Mouse (Mus musculus): ENCODE results near the gene Rnf222. TPM values are rescaled to one million over a fixed set of nuclear protein-coding genes. Genes with fewer than 3 reads are reported as not detected.
"Not testable (repeated sequence)": the region's sequence is repeated elsewhere in the genome, so short reads cannot be mapped to it uniquely, and the experiment has no call there.

Gene Rnf222
- polyA plus RNA-seq, 1 experiment from 2014 or later, result not detected

GRCm38 (mm10) chr11:68908846-68909503 lies 20.6 kb downstream of the Rnf222 start:
- WGBS, result 42% methylated on average over 7 of the region's 7 CpGs
- Histone ChIP-seq H3K4me3 (ENCODE audit: low read depth, low read length) (no peak overlapping the region), H3K27ac (ENCODE audit: low read length) (no peak overlapping the region), H3K9ac (ENCODE audit: low read depth, low read length) (no peak overlapping the region), H3K27me3 (ENCODE audit: control insufficient read depth, insufficient read depth, low read depth, low read length) (no peaks in the 10 kb centered on the region), H3K9me3 (replicated peaks; ENCODE audit: control insufficient read depth, low read length, poor library complexity, severe bottlenecking) (no peaks in the 10 kb centered on the region), H3K4me1 (ENCODE audit: control insufficient read depth, insufficient read depth, low read length) (no peaks in the 10 kb centered on the region), H3K36me3 (ENCODE audit: control insufficient read depth, insufficient read depth, low read length) (peaks cover 17% of the 10 kb centered on the region), H3K4me2 (ENCODE audit: low read length) (no peak overlapping the region)
- ATAC-seq, result no peak

GRCm38 (mm10) chr11:68911531-68912177 lies 23.3 kb downstream of the Rnf222 start:
- no peak overlapping the region for H3K4me3 ChIP-seq (ENCODE audit: low read depth, low read length)
- H3K4me2 ChIP-seq (ENCODE audit: low read length), result no peak overlapping the region
- no peaks in the 10 kb centered on the region for H3K4me1 ChIP-seq (ENCODE audit: control insufficient read depth, insufficient read depth, low read length)
- 70% methylated on average over 14 of the region's 14 CpGs for WGBS
- no peak overlapping the region for H3K9ac ChIP-seq (ENCODE audit: low read depth, low read length)
- no peak for ATAC-seq
- H3K27me3 ChIP-seq (ENCODE audit: control insufficient read depth, insufficient read depth, low read depth, low read length), result no peaks in the 10 kb centered on the region
- peaks cover 4% of the 10 kb centered on the region; the same call in 1 of the 2 replicates for H3K36me3 ChIP-seq (ENCODE audit: control insufficient read depth, insufficient read depth, low read length)
- H3K27ac ChIP-seq (ENCODE audit: low read length), result no peak overlapping the region
- no peaks in the 10 kb centered on the region for H3K9me3 ChIP-seq (replicated peaks; ENCODE audit: control insufficient read depth, low read length, poor library complexity, severe bottlenecking)

GRCm38 (mm10) chr11:68914566-68914965 lies 26.2 kb downstream of the Rnf222 start:
- no peak overlapping the region for H3K9ac ChIP-seq (ENCODE audit: low read depth, low read length)
- no peak for ATAC-seq
- no peaks in the 10 kb centered on the region for H3K9me3 ChIP-seq (replicated peaks; ENCODE audit: control insufficient read depth, low read length, poor library complexity, severe bottlenecking)
- no peaks in the 10 kb centered on the region for H3K27me3 ChIP-seq (ENCODE audit: control insufficient read depth, insufficient read depth, low read depth, low read length)
- no peaks in the 10 kb centered on the region for H3K4me1 ChIP-seq (ENCODE audit: control insufficient read depth, insufficient read depth, low read length)
- no peak overlapping the region for H3K4me2 ChIP-seq (ENCODE audit: low read length)
- WGBS, result 88% methylated on average over 4 of the region's 4 CpGs
- no peak overlapping the region for H3K27ac ChIP-seq (ENCODE audit: low read length)
- H3K36me3 ChIP-seq (ENCODE audit: control insufficient read depth, insufficient read depth, low read length), result no peaks in the 10 kb centered on the region
- no peak overlapping the region for H3K4me3 ChIP-seq (ENCODE audit: low read depth, low read length)

GRCm38 (mm10) chr11:68923191-68923590 lies 34.8 kb downstream of the Rnf222 start:
- Histone ChIP-seq H3K9me3 (replicated peaks; ENCODE audit: control insufficient read depth, low read length, poor library complexity, severe bottlenecking) (no peaks in the 10 kb centered on the region), H3K4me3 (ENCODE audit: low read depth, low read length) (no peak overlapping the region), H3K9ac (ENCODE audit: low read depth, low read length) (no peak overlapping the region), H3K36me3 (ENCODE audit: control insufficient read depth, insufficient read depth, low read length) (no peaks in the 10 kb centered on the region), H3K4me2 (ENCODE audit: low read length) (no peak overlapping the region), H3K27ac (ENCODE audit: low read length) (no peak overlapping the region), H3K27me3 (ENCODE audit: control insufficient read depth, insufficient read depth, low read depth, low read length) (no peaks in the 10 kb centered on the region), H3K4me1 (ENCODE audit: control insufficient read depth, insufficient read depth, low read length) (no peaks in the 10 kb centered on the region)
- no peak for ATAC-seq
- whole genome bisulfite sequencing, result 57% methylated on average over 3 of the region's 3 CpGs

- Histone ChIP-seq H3K27ac (ENCODE audit: low read length) (no peak overlapping the region), H3K4me2 (ENCODE audit: low read length) (no peak overlapping the region), H3K9ac (ENCODE audit: low read depth, low read length) (no peak overlapping the region), H3K4me3 (ENCODE audit: low read depth, low read length) (no peak overlapping the region), H3K9me3 (replicated peaks; ENCODE audit: control insufficient read depth, low read length, poor library complexity, severe bottlenecking) (no peaks in the 10 kb centered on the region), H3K27me3 (ENCODE audit: control insufficient read depth, insufficient read depth, low read depth, low read length) (no peaks in the 10 kb centered on the region), H3K4me1 (ENCODE audit: control insufficient read depth, insufficient read depth, low read length) (no peaks in the 10 kb centered on the region), H3K36me3 (ENCODE audit: control insufficient read depth, insufficient read depth, low read length) (no peaks in the 10 kb centered on the region)
- no peak for ATAC-seq
- 81% methylated on average over 2 of the region's 2 CpGs for WGBS
These were observed 36.4 kb downstream of the Rnf222 start for GRCm38 (mm10) chr11:68924749-68925148.

GRCm38 (mm10) chr11:68926981-68927380 lies 38.6 kb downstream of the Rnf222 start, which contains the start of gene Odf4:
Gene Odf4, minus strand, starts transcription at chr11:68927081.
- no peak for ATAC-seq
- Histone ChIP-seq H3K9ac (ENCODE audit: low read depth, low read length) (no peak within 1 kb of the TSS), H3K4me2 (ENCODE audit: low read length) (no peak within 1 kb of the TSS), H3K9me3 (replicated peaks; ENCODE audit: control insufficient read depth, low read length, poor library complexity, severe bottlenecking) (no peaks in the 10 kb centered on the region), H3K36me3 (ENCODE audit: control insufficient read depth, insufficient read depth, low read length) (no peaks in the 10 kb centered on the region), H3K27ac (ENCODE audit: low read length) (no peak within 1 kb of the TSS), H3K4me3 (ENCODE audit: low read depth, low read length) (no peak within 1 kb of the TSS), H3K27me3 (ENCODE audit: control insufficient read depth, insufficient read depth, low read depth, low read length) (no peaks in the 10 kb centered on the region), H3K4me1 (ENCODE audit: control insufficient read depth, insufficient read depth, low read length) (no peaks in the 10 kb centered on the region)
- 82% methylated on average over 3 of the region's 3 CpGs for WGBS

GRCm38 (mm10) chr11:68929947-68930346 lies 41.6 kb downstream of the Rnf222 start:
- Histone ChIP-seq H3K4me3 (ENCODE audit: low read depth, low read length) (no peak overlapping the region), H3K4me1 (ENCODE audit: control insufficient read depth, insufficient read depth, low read length) (no peaks in the 10 kb centered on the region), H3K27ac (ENCODE audit: low read length) (no peak overlapping the region), H3K4me2 (ENCODE audit: low read length) (no peak overlapping the region), H3K9me3 (replicated peaks; ENCODE audit: control insufficient read depth, low read length, poor library complexity, severe bottlenecking) (no peaks in the 10 kb centered on the region), H3K36me3 (ENCODE audit: control insufficient read depth, insufficient read depth, low read length) (no peaks in the 10 kb centered on the region), H3K9ac (ENCODE audit: low read depth, low read length) (no peak overlapping the region), H3K27me3 (ENCODE audit: control insufficient read depth, insufficient read depth, low read depth, low read length) (no peaks in the 10 kb centered on the region)
- ATAC-seq, result no peak
- whole genome bisulfite sequencing, result 90% methylated on average over 6 of the region's 6 CpGs

- no peaks in the 10 kb centered on the region for H3K36me3 ChIP-seq (ENCODE audit: control insufficient read depth, insufficient read depth, low read length)
- H3K4me3 ChIP-seq (ENCODE audit: low read depth, low read length), result no peak overlapping the region
- no peak overlapping the region for H3K4me2 ChIP-seq (ENCODE audit: low read length)
- H3K9me3 ChIP-seq (replicated peaks; ENCODE audit: control insufficient read depth, low read length, poor library complexity, severe bottlenecking), result no peaks in the 10 kb centered on the region
- H3K9ac ChIP-seq (ENCODE audit: low read depth, low read length), result no peak overlapping the region
- no peak overlapping the region for H3K27ac ChIP-seq (ENCODE audit: low read length)
- no peaks in the 10 kb centered on the region for H3K27me3 ChIP-seq (ENCODE audit: control insufficient read depth, insufficient read depth, low read depth, low read length)
- no peaks in the 10 kb centered on the region for H3K4me1 ChIP-seq (ENCODE audit: control insufficient read depth, insufficient read depth, low read length)
- ATAC-seq, result no peak
- 70% methylated on average over 5 of the region's 5 CpGs for WGBS
These were observed 45.6 kb downstream of the Rnf222 start for GRCm38 (mm10) chr11:68933885-68934507.

GRCm38 (mm10) chr11:68936951-68937350 lies 48.6 kb downstream of the Rnf222 start:
- H3K4me1 ChIP-seq (ENCODE audit: control insufficient read depth, insufficient read depth, low read length), result not testable (repeated sequence)
- 85% methylated on average over 4 of the region's 4 CpGs for WGBS

More at GRCm38 (mm10) chr11:68936951-68937350, 48.6 kb downstream of the Rnf222 start:
- H3K9me3 ChIP-seq (replicated peaks; ENCODE audit: control insufficient read depth, low read length, poor library complexity, severe bottlenecking); H3K27me3 ChIP-seq (ENCODE audit: control insufficient read depth, insufficient read depth, low read depth, low read length); H3K36me3 ChIP-seq (ENCODE audit: control insufficient read depth, insufficient read depth, low read length); H3K4me3 ChIP-seq (ENCODE audit: low read depth, low read length); ATAC-seq; H3K4me2 ChIP-seq (ENCODE audit: low read length); H3K27ac ChIP-seq (ENCODE audit: low read length); H3K9ac ChIP-seq (ENCODE audit: low read depth, low read length): not testable (repeated sequence)

All from midbrain, embryonic 16.5 days (tissue).